Mouse (Mus musculus): Measurements from ENCODE around the gene Tox4. TPM values are rescaled to one million over a fixed set of nuclear protein-coding genes. Genes with fewer than 3 reads are reported as not detected.

Gene Tox4
- total RNA-seq, 2 experiments from 2014 or later, result 48.0 to 56.2 TPM

DNA sequence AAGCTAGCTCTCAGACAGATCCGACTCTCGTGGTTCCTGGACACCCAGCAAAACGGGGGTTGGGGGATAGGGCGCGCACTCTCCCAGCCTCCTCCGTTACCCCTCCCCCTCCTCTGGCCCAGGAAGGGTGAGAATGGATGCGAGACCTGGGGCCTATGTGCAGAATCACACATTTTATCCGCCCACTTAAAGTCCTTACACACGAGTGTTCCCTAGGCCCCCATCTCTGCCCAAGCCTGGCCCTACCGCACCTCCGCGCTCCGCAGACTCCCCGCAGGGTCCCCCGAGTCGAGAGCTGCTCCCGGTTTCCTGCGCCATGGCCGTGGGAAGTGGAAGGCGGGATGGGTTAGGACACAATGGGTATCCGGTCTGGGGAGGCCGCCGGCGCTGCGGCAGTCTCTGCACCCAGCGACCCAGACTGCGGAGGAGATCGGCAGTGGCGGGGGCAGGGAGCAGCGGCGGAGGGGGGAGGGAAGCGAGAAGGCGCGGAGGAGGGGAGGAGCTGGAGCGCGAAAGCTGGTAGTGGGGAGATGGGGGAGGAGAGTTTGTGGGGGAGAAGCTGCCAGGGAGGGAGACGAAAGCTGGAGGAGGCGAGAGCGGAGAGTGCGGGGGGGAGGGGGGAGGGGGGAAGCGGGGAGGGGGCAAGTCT is 37.0 kb downstream of the Tox4 start:
- DNase-seq, result peak; percentile 65
- no peak for TF ChIP-seq CTCF (IDR thresholded peaks at IDR 0.05)
- peak overlapping the region; percentile 87 for H3K4me3 ChIP-seq
- H3K27ac ChIP-seq, result peak overlapping the region; percentile 80
- intact Hi-C loops (cut with DNase I), result no loop called here

DNA sequence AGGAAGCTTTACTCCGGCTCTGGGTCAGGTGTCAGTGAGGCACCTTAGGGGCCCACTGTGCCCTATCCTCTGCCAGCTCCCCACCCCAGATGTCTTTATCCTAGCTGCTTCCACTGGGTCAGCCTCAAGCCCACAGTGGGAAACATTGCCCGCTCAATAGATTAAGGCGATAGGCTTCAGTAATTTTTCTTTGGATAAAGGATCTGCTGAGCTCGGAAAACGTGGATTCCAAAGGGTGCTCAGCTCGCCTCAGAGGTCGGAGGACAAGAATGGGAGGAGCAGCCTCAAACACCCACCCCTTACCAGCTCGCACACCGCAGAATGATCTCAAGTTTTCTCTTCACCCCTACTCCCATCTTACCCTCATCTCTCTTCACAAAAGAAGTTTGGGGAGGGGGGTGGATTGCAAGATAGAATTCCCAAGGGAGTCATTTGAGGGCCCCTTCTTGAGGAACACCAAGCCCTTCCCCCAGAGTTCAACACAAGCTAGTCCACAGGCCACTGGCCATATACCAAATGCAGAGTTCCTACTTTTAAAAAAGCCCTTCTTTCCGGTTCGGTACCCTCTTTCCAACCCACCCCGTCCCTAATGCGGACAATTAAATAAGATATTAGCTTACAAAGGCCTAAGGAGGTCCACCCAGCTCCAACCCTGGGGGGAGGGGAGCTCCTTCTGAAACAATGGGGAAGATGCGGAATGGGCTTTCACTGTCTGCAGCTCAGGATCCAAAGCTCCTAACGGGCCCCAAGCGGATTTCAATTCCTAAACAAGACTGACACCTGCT is 37.7 kb downstream of the Tox4 start:
- intact Hi-C loops (cut with DNase I), result no loop called here
- no peak for DNase-seq
- no peak for TF ChIP-seq CTCF (IDR thresholded peaks at IDR 0.05)
- peak overlapping the region; percentile 80 for H3K27ac ChIP-seq
- peak overlapping the region; percentile 87 for H3K4me3 ChIP-seq

DNA sequence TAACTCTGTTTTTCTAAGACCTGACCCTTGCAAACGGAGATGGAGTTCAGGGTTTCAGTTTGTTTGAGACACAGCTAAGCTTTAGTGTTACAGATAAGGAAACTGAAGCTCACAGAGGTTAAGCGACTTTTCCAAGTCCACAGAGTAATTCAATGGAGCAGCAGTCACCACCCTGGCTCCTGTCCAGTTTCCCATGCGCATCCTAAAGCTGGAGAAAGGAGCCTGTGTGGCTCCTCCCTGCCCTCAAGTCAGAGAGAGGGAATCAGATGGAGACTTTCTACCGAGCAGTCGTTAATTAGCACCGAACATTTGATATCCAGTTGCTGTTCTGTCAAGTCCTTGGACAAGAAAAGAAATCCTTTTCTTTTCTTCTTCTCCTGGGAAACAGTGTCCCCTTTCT is 40.4 kb downstream of the Tox4 start:
- no peak for TF ChIP-seq CTCF (IDR thresholded peaks at IDR 0.05)
- intact Hi-C loops (cut with DNase I), result no loop called here
- DNase-seq, result no peak
- Histone ChIP-seq H3K4me3 (no peak overlapping the region), H3K27ac (no peak overlapping the region)

DNA sequence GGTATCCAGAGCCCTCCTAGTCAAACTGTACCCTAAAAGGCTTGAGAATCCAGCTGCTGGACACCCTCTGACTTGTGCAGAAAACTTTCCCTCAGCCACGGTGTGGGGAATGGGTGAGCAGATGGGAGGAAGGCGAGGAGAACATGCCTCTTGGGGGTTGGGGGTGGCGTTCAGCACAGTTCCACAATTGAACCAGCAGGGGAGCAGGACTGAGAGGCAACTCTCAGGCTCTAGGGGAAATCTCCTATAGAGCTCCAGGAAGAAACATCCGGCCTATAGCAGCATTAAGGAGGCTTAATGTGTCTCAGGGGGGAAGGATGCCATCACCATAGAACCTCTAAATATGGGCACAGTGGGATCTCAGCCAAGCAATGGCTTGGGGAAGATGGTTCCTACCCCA is 46.9 kb downstream of the Tox4 start:
- intact Hi-C loops (cut with DNase I), result no loop called here
- Histone ChIP-seq H3K27ac (no peak overlapping the region), H3K4me3 (no peak overlapping the region)
- no peak for TF ChIP-seq CTCF (IDR thresholded peaks at IDR 0.05)
- no peak for DNase-seq

DNA sequence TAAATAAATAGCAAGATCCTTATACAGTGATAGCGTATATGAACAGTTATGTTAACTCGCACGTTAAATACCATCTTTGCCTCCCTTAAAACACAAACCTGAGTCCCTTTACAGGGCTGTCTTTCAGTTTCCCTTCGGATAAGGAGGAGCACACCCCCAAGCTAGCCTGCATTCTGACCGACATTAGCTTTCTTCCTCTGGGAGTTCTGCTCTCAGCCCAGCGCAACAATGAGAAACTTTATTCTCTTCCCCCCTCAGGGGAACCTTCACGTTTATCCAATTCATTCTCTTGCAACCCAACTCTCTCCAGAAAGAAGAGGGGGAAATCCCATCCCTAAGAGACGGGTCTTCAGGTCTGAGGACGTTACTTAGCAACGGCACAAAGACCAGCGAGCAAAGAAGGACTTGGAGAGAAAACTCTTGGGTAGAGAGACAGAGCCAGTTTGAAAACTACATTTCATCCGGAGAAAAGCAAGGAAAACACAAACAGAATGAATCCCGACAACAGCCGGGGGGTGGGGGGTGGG is 48.5 kb downstream of the Tox4 start:
- Histone ChIP-seq H3K27ac (no peak overlapping the region), H3K4me3 (peak overlapping the region; percentile 60)
- TF ChIP-seq CTCF (IDR thresholded peaks at IDR 0.05), result no peak
- intact Hi-C loops (cut with DNase I), result no loop called here
- DNase-seq, result no peak

DNA sequence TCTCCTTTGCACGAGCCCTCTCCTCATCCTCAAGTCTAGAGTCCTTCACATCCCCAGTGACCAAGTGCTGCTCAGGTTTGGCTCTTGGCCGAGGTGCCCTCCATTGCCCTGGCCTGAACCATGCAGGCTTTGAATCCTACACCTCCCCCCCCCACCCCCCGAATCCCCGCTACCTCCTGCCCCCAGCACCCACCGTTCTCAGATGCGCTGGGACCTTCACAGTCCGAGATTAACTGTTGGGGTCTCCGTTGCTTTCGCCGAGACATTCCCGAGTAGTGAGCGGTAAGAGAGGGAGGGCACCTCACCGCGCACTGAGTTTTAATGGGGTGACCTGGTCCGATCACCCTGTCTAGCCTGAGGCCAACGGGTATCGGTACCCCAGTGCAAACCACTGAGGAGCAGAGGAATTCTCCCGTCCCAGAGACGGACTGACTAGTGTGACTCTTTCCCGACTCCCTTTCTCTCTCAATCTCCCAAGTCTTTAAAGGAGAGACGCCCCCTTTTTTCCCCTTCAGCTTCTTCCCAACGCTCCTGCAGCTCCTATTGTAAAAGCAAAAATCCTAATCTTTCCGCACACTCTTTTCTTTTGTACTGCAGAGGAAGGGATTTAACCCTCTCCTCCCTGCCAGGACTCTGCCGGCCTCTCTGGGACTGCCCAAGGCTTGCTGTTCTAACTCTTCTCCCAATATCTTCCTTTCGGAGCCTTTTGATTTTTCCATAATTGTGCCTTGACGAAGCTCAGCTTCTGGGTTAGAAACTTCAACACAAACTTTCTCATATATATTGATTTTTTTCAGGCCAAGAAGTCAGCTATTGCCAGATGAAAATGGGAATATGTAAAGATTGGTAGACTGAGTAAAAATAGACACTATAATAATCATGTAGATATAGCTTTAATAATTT is 49.2 kb downstream of the Tox4 start, which contains the start of gene Sall2:
Sall2 (minus strand) TSS at position 853 of the 903 bp plus-strand sequence.
- Histone ChIP-seq H3K27ac (no peak within 1 kb of the TSS), H3K4me3 (peak within 1 kb of the TSS; percentile 60)
- no peak for DNase-seq
- intact Hi-C loops (cut with DNase I), result no loop called here
- TF ChIP-seq CTCF (IDR thresholded peaks at IDR 0.05), result no peak

DNA sequence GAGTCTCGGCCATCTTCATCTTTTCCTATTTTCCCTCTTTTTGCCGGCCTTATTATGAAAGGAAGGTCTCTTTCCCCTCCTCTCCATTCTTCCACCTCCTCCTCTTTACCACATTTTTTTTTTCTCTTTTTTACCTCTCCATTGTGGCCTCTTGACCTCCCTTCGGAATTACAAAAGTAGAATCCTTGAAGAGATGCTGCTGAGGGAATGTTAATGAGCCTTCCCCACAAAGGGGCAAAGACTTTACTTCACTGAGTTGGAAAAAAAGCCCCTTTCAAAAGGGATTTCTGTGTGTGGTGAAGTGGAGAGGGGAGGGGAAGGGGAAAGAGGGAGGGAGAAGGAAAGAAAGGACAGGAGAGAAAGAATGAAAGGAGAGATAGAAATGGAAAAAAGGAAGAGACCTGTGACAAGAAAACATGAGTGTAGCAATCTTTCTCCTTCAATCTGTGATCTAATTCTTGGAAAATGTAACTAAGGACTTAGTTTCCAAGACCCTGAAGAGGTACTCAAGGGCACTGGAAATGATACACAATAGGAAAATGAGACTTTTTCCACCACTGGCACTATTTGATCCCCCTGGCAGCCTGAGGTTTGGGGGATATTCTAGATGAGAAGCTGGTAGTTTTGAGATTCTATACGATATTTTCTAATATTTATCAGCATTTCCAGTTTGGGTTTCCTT is 52.3 kb downstream of the Tox4 start:
- no peak for DNase-seq
- intact Hi-C loops (cut with DNase I), result no loop called here
- H3K4me3 ChIP-seq, result no peak overlapping the region
- TF ChIP-seq CTCF (IDR thresholded peaks at IDR 0.05), result no peak
- H3K27ac ChIP-seq, result no peak overlapping the region

DNA sequence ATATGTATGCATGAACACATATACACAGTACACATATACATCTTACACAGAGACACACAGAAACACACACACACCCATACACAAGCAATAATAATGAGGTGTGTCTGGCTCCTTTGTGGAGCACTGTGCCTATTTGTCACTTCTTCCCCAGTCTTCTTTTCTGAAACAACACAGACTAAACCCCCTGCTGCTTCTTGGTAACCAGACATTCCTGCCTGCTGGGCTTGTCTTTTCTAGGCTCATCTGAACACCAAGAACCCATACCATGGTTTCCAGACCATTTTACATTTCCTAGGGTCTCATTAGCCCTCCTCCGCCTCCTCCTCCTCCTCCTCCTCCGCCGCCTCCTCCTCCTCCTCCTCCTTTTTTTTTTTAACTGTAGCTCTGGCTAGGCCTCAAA is 53.2 kb downstream of the Tox4 start:
- intact Hi-C loops (cut with DNase I), result no loop called here
- no peak overlapping the region for H3K4me3 ChIP-seq
- no peak for TF ChIP-seq CTCF (IDR thresholded peaks at IDR 0.05)
- no peak overlapping the region for H3K27ac ChIP-seq
- no peak for DNase-seq

DNA sequence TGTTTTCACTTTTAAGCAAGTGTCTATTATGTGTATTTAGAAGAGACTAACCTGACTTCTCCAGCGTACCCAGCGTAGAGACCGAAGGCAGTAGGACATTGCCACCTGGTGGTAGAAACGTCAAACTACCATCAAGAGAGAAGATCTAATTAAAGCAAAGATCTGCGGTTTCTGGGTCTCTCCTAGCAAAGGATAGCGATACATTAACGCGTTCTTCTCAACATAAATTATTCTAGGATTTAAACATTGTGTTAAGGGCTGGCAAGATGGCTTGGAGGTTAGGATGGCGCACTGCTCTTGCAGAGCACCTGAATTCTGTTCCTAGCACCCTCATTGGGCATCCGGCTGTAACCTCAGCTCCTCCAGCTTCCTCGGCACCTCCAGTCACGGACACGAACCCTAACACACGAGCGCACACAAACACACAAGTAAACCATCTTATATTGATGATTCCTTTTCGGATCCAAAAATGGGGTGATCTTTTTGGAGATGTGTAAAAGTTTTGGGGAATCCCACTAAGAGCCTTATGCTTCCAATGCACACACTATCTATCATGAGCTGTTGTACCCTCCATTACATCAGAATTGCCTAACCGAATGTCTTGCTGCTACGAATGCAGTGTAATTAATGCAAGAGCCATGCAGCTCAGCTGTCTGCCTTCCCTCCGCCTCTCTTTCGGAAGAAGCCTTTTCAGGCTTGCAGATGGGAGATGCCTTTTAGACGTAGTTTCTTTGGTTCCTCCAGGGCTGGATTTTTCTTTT is 60.0 kb downstream of the Tox4 start:
- DNase-seq, result peak; percentile 35
- intact Hi-C loops (cut with DNase I), result loop anchor here (1.0 kb wide), 1 partner anchor 44 kb away; no protein-coding TSS in a partner anchor
- H3K4me3 ChIP-seq, result peak overlapping the region; percentile 24; the same call in 1 of the 2 replicates
- H3K27ac ChIP-seq, result no peak overlapping the region
- peak; percentile 90 for TF ChIP-seq CTCF (IDR thresholded peaks at IDR 0.05)

DNA sequence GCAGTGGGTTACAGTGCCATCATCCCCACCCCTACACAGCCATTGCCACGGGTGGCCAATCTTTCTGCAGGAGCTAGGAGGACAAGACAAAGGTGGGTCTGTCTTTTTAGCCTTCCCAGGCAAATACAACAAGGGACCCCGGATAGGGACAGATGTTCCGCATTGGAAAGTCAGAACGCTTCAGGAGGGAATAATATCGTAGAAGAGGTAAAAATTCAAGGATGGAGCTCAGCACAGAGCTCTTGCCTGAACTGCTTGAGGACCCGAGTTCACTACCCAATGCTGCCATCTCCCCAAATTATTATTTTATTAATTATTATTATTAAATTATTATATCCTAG is 60.5 kb downstream of the Tox4 start:
- no peak overlapping the region for H3K4me3 ChIP-seq
- intact Hi-C loops (cut with DNase I), result no loop called here
- H3K27ac ChIP-seq, result no peak overlapping the region
- no peak for TF ChIP-seq CTCF (IDR thresholded peaks at IDR 0.05)
- DNase-seq, result no peak

Other genes with a start within 250 kb of the Tox4 start
- gene Olfr221, start 236.7 kb upstream of the Tox4 start, total RNA-seq (2021), result not detected
- gene Hnrnpc, start 175.1 kb upstream of the Tox4 start, total RNA-seq (2021), result 100 to 1,000 TPM in 1 of 2 experiments, 10 to 100 TPM in 1; 81.7 to 100 TPM
- not detected for gene Rpgrip1, start 168.4 kb upstream of the Tox4 start, total RNA-seq (2021)
- gene Supt16, start 81.7 kb upstream of the Tox4 start, total RNA-seq (2021), result 10 to 100 TPM; 12.3 to 15.5 TPM
- 10 to 100 TPM; 33.4 to 34.9 TPM for gene Chd8, start 21.4 kb upstream of the Tox4 start, total RNA-seq (2021)
- gene Rab2b, start 399 bp downstream of the Tox4 start, total RNA-seq (2021), result 1 to 10 TPM; 1.9 to 3.5 TPM
- 10 to 100 TPM; 17.2 to 19.5 TPM for gene Mettl3, start 26.0 kb downstream of the Tox4 start, total RNA-seq (2021)
- under 1 TPM; 0.61 to 0.78 TPM for gene Sall2, start 49.6 kb downstream of the Tox4 start, total RNA-seq (2021)
- not detected for gene Olfr1513, start 77.3 kb downstream of the Tox4 start, total RNA-seq (2021)
- not detected for gene Olfr1512, start 100.0 kb downstream of the Tox4 start, total RNA-seq (2021)
- not detected for gene Olfr1511, start 118.2 kb downstream of the Tox4 start, total RNA-seq (2021)
- gene Olfr1510, start 135.2 kb downstream of the Tox4 start, total RNA-seq (2021), result not detected
- not detected for gene Olfr1509, start 163.8 kb downstream of the Tox4 start, total RNA-seq (2021)
- not detected for gene Olfr1508, start 188.3 kb downstream of the Tox4 start, total RNA-seq (2021)
- gene Olfr1507, start 216.6 kb downstream of the Tox4 start, total RNA-seq (2021), result not detected

Measured in gastrocnemius, adult 2 months (tissue).